Mouse (Mus musculus): Measurements from ENCODE around the gene Cops7b.

- TF ChIP-seq GATA1 (IDR thresholded peaks at IDR 0.05; ENCODE audit: low read depth, low read length) (no peak), POLR2A (IDR thresholded peaks at IDR 0.05; ENCODE audit: control insufficient read depth in 1 of 2, insufficient read depth in 1 of 2, low read depth in 1 of 2, low read length in 2 of 2, poor library complexity in 1 of 2) (no peak), CTCF (IDR thresholded peaks at IDR 0.05 in 2 of 3, conservative IDR thresholded peaks at IDR 0.05 in 1 of 3; ENCODE audit: control insufficient read depth in 1 of 3, insufficient read depth in 1 of 3, low read depth in 2 of 3, low read length in 3 of 3, poor library complexity in 1 of 3, severe bottlenecking in 1 of 3) (no peak), MAFK (IDR thresholded peaks at IDR 0.05; ENCODE audit: borderline replicate concordance, low read depth, low read length) (no peak)
Observed at GRCm38 (mm10) chr1:86600117-86600516, 17.4 kb downstream of the Cops7b start.
